Mouse (Mus musculus): Measurements from ENCODE around the gene Gpr153.
A peak's percentile ranks its signal among the peaks of the same experiment; 100 is the strongest.

The Gpr153 gene

DNA sequence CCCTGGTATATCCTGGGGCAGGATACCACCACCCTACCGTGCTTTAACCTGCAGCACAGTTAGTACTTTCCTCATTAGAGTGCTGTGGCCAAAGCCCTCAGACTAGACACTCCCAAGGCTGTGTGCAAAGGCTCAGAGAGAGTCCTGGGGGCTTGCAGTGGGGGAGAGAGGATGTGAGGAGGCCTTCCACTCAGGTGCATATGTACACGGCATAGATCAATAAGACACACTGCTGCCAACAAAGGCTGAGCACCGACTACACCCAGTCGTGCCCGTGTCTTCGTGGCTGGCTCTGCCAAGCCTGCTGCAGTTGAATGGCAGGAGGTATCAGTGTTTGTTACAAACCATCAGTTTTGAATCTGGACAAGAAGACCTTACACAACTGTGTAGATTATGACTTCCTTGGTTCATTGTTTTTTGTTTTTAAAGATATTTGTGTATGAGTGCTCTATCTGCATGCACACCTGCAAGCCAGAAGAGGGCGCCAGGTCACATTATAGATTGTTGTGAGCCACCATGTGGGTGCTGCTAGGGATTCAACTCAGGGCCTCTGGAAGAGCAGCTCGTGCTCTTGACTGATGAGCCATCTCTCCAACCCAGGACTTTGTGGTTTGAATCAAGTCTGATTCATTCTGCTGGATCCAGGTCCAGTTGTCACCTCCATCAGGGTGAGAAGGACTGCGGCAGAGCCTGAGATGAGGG lies 9.0 kb upstream of the Gpr153 start:
- DNase-seq (ENCODE audit: low spot score in 2 of 2): no peak

DNA sequence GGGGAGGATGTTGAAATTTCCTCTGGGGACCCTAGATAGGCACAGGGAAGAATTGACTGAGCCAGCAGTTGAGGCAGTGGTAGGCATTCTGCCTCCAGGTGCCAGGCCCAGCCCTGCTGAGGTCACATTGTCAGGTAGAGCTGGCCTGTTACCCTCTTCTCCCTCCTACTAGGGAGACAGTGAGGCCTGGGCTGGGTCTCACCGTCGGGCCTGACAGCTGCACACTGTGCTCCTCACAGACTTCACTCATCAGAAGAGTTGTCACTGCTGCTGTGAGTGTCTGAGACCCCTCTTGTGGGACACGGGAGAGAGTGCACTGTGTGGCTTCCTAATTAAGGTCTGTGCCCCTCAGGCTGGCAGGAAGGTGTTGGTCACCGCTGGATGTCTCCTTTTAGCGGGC lies 8.2 kb upstream of the Gpr153 start:
- no peak for DNase-seq (ENCODE audit: low spot score in 2 of 2)

DNA sequence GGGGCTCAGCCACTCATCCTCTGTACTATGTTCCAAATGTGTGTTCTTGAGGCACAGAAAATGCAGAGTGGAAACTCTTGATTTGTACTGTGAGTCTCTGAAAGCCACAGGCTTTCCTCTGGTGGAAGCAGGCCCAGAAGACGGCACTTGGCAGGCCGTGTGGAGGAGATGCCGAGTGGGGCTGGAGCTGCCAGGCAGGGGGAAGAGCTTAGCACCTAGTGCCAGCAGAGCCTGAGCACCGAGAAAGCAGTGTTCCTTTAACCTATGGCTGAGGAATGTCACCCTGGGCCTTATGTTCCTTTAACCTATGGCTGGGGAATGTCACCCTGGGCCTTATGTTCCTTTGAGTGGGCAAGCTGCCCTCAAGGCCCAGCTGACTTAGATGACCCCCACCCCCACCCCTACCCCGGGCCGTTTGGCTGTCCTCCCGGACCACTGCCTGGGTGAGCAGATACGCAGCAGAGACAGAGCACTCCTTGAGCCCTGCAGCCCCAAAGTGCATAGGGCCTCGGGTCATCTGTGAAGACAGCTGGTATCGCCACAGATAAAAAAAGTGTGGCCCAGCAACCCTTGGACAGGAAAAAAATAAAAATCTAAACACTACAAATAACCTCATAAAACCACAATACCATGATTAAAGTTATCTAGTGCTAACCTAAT lies 7.7 kb upstream of the Gpr153 start:
- DNase-seq (ENCODE audit: low spot score in 2 of 2): no peak

DNA sequence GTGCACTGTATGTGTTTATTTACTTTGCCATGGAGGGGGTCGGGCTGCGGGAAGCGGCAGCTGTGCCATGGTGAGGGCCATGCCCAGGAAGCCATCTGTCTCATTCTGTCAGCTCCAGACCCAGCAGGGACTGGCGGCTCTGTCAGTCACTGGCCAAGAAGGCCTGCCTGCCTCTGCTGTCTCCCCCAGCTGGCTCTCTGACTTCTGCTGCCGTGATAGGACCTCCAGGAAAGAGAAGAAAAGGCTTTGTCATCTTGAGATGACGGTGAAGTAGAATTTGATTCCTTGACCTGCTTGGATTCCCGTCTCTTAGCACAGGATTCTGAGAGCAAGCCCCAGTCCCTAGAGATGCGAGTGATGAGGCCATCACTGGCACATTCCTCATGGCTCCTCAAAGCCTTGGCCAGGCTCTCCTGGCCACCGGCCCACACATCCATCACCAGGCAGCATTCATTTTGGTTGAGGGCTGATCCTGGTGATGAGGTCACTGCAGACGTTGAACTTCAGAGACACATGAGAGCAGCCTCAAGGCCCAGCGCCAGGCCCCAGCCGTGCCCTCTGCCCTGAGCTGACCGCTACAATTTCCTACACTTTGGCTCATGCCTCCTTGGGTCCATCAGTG lies 6.2 kb upstream of the Gpr153 start:
- DNase-seq (ENCODE audit: low spot score in 2 of 2): no peak

DNA sequence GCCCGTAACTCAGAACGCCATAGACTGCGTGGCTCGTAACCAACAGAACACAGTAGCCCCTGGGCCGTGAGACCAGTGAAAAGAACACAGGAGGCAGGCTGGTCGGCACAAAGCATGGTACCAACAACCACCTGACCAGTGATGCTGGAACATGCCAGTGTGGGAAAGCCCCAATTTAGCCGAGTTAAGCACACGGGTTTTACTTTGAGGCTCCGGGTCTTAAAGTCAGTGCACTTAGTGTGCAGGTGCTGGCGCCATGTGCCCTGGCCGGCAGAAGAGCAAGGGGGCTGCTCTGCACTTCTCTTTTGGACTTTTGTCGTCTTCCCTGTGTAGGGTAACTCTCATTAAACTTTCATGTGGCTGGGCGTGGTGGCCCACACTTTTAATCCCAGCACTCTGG lies 4.1 kb upstream of the Gpr153 start:
- DNase-seq (ENCODE audit: low spot score in 2 of 2): no peak

DNA sequence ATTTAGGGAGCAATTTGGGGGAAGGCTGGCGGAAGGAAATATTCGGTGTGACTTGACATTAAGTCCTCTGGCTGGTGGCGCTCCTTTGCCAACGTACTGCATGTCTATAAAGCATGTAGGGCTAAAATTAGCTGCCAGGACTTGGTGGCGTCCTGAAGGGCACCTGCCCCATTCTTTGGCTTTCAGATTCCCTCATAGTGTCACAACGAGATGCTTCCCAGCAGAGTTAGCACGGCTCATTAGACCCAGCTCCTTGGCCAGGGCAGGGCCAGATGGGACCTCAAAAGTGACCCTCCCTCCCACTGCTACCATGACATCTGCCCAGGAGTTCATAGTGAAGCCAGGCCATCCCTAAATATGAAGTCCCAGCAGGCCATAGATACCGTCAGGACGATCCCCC lies 3.4 kb upstream of the Gpr153 start:
- no peak for DNase-seq (ENCODE audit: low spot score in 2 of 2)

DNA sequence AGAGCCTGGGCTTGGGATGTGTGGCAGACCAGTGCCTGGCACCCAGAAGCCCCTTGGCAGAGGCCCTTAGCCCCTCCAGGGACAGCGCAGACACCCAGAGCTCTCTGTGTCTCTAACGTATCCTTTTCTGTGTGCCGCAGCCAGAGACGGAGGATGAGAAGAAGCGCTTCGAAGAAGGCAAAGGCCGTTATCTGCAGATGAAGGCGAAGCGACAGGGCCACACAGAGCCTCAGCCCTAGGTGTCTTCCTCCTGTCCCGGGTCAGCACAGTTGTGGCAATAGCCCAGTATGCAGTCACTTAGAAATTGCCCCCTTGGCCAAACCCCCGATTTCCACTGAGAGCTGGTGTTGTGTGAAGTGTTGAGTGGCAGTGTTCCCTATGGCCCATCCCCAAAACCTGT lies 2.7 kb upstream of the Gpr153 start:
- no peak for DNase-seq (ENCODE audit: low spot score in 2 of 2)

DNA sequence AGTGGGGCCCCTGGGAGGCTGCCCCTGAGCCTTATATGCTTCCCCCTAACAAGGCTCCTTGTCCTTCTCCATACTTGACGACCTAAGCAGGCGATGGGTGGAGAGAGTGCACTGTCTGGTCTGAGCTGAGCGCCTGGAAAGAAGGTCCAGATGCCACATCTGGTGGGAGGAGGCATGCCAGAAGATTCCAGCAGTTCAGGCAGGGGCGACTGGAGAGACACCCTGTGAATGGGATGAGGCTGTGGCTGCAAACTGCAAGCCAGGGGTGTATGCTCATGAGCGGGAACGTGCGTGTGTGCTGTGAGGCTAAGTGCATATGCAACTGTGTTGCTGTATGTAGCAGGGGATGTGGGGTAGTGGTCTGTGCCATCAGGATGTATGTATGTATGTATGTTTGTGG lies 2.0 kb upstream of the Gpr153 start:
- DNase-seq (ENCODE audit: low spot score in 2 of 2): no peak

DNA sequence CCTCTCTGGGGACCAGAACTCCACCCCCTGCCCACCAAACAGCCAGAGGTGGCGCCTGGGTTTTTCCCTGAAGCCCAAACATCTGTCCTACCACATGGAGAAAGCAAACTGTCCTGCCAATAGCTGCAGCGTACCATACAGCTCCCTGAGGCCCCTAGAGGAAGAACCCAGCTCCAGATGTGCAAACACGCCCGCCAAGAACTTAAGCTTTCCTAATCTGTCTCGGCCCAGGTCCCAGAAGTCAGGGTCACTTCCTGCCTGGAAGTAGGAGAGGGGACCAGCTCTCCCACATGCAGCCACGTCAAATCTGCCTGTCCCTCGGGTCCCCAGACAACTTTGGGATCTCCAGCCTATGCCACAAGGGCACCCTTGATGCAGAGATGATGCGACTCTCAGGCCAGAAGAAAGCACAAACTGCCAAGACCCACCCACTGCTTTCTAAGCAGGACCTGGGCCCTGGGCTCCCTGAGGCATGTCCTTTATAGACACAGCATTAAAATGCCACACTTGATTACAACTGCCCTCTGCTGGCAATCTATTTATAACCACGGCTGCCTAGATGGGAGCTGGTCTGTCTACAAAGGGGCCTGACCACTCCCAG lies 1.5 kb upstream of the Gpr153 start:
- no peak for DNase-seq (ENCODE audit: low spot score in 2 of 2)

DNA sequence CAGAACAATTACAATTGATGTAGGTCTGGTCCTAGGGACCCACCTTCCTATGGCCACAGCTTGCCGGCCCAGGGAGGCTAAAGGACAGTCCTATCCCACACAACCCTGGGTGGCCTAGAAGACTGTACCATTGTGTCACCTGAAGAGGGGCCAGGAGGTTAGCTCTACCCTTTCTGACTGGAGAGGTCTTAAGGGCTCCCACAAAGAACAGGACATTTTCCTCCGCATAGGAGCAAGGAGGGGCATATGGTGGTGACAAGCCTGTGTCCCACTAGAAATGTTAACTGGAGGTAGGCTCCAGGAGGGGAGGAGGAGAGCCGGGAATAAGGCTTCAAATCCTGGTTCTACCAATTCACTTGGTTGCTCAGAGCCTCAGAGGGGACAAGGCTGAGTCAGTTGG lies 841 bp upstream of the Gpr153 start:
- no peak for DNase-seq (ENCODE audit: low spot score in 2 of 2)

DNA sequence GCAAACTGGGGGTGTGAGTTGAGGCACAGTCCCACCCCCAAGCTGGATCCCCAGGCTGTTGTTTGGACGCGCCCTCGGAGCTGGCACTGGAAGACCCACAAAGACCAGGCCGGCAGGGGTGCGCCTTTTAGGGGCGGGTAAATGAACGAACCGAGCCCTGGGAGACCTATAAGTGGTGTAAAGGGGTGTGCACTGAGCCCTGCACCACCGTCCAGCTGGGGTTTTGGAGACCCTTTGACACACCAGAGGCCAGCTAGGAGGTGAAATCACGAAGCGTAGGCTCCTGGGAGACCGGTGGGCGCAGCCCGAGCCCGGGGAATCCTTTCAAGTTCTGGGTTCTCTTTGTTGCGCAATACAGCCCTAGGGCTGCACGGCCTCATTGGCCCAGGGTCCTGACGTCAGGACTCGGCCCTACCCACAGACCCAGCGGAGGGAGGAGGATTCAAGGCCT lies 674 bp downstream of the Gpr153 start:
- DNase-seq (ENCODE audit: low spot score in 2 of 2): no peak

DNA sequence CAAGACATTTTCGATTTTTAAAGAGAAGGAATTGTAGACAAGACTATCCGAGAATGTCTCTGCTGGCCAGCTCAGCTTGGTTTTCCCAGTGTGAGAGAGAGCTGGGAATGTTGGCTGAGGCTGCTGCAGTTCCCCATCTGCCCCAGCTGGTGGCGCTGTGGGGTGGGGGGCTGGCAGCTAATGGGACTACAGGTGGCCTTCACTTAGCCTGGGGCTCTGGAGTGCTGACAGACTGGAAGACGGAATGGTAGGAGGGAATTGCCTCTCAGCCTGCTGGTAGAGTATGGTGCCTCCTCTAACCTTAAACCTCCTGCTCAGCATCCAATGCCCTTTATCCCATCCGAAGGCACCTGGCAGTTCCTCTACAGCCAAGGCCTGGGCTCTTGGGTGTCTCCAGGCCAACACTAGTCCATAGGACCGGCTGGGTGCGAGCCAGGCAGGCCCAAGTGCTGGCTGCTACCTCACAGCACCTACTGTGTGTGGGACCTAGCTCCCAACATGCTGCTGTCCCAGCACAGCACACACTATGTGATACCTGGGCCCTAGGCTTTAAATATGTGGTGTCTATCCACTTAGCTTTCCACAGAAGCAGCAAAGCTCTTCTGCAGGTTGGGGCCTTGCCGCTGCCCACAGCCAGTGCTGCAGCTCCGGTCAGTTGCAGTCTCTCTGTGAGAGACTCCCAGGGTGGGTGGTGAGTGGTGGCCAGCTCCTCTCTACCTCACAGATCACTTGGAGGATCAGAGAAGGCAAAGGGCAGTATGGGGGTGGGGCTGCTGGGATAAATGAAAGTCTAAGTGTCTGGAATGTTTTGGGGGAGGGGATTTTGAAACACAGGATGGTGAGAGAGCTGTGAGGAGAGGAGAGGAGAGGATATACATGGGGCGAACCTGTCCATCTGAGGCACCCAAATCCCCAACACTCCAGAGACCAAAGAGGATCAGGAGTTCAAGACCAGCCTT lies 2.6 kb downstream of the Gpr153 start:
- DNase-seq (ENCODE audit: low spot score in 2 of 2): no peak

DNA sequence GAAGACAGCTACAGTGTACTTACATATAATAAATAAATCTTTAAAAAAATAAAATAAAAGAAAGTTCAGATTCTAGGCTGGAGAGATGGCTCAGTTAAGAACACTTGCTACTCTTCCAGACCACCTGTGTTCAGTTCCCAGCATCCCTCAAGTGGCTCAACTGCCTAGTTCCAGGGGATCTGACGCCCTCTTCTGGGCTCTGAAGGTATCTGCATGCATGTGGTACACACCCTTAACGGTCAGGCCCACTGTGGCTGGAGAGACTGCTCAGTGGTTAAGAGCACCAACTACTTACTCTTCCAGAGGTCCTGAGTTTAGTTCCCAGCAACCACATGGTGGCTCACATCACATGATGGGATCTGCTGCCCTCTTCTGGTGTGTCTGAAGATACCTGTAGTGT lies 3.9 kb downstream of the Gpr153 start:
- DNase-seq (ENCODE audit: low spot score in 2 of 2): no peak

DNA sequence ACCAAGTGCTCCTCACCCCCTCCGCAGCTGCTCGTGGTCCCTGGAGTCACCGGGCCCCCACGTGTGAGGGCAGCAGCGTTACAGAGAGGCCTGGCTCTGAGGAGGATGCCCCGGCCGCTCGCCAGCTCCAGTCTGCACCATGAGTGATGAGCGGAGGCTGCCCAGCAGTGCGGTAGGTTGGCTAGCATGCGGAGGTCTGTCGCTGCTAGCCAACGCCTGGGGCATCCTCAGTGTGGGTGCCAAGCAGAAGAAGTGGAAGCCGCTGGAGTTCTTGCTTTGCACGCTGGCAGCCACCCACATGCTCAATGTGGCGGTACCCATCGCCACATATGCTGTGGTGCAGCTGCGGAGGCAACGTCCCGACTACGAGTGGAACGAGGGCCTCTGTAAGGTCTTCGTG lies 5.0 kb downstream of the Gpr153 start:
- no peak for DNase-seq (ENCODE audit: low spot score in 2 of 2)

DNA sequence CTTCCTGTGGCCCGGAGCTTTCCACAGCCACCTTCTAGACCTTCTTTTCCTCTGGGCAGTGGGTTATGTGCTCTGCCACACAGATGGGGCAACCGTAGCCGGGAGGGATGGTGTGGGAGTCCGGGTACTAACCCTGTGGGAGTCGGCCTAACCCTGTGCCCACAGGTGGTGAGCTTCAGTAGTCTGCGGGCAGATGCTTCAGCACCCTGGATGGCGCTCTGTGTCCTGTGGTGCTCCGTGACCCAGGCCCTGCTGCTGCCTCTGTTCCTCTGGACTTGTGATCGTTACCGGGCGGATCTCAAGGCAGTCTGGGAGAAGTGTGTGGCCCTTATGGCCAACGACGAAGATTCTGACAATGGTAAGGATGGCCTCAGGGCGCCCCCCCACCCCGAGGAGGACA lies 7.6 kb downstream of the Gpr153 start:
- DNase-seq (ENCODE audit: low spot score in 2 of 2): no peak

DNA sequence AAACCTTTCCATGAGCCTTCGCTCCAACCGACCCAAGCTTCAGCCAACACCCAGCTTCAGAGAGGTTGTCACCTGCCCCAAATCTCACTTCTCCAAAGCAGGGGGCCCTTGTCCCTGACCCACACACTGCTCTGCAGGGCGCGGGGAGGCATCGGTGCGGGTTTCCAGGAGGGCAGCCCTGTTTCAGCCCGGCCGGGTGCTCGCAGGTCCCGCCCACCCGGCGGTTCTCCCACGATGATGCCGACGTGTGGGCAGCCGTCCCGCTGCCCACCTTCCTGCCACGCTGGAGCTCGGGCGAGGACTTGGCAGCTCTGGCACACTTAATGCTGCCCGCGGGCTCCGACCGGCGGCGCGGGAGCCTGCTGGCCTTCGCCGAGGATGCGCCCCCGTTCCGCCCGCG lies 8.7 kb downstream of the Gpr153 start:
- DNase-seq (ENCODE audit: low spot score in 2 of 2): no peak

DNA sequence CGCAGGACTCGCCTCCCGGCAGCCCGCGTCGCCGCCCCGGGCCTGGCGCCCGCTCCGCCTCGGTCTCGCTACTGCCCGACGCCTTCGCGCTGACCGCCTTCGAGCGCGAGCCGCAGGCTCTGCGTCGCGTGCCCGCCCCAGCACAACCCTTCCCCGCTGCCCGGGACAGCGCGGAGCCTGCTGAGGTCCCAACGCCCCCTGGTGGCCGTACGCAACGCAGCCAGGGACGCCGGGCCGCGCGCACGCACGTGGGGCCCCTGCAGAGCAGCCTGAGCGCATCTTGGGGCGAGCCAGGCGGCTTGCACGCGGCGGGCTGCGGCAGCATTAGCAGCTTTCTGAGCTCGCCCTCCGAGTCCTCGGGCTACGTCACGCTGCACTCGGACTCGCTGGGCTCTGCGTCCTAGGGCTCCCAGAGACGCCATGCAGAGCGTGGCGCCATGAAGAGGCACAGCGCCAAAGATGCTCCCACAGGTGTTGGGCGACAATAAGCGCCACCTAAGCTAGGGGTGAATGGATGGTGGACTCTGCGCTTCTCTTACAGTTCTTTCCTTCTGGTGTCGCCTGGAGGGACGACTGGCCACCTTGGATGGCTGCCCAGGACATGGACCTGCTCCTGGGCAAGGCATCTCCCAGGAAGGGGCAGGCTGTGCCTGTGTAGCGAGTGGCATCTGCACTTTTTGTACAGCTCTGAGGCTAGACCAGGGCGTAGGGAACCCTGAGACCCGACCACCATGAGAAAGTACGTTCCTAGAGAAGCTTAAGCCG lies 9.3 kb downstream of the Gpr153 start:
- peak; percentile 81 to 94 for DNase-seq (ENCODE audit: low spot score in 2 of 2)

DNA sequence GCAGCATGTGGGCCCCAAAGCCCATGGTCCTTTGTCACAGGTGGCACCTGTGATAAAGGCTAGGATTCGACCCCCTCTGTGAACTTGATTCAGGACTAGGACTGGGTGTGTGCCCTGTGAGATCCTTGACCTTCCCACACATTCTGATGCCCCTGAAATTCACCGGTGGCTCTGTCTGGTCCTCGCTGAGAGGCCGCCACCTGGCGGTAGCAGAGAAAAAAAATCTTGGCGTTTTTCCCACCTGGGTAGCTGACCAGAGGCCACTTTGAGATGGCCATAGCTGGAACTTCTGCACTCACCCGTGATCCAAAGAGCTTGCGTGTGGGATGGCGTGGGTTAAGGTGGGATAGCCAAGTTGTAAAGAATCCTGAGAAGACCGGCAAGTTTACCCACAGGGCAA lies 11.5 kb downstream of the Gpr153 start:
- peak in 1 of 2 experiments; percentile 39 for DNase-seq (ENCODE audit: low spot score in 2 of 2)

DNA sequence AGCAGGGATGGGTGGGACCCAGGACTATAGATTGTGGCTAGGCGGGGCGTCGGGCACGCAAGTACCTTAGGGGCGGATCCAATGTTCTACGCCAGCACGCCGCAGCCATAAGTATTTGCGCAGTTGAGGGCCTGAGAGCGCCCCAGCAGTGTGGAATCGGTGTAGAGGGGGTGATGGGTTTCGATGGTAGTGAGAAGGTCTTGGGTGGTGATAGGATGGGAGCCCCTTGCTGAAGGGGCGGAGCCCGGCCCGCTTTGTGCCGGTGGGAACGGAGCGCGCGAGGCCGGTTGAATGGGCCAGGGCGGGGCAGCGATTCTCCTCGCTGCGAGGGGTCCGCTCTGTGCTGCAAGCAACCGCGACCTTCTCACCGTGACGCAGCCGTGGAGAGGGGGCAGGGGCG lies 12.2 kb downstream of the Gpr153 start:
- no peak for DNase-seq (ENCODE audit: low spot score in 2 of 2)

DNA sequence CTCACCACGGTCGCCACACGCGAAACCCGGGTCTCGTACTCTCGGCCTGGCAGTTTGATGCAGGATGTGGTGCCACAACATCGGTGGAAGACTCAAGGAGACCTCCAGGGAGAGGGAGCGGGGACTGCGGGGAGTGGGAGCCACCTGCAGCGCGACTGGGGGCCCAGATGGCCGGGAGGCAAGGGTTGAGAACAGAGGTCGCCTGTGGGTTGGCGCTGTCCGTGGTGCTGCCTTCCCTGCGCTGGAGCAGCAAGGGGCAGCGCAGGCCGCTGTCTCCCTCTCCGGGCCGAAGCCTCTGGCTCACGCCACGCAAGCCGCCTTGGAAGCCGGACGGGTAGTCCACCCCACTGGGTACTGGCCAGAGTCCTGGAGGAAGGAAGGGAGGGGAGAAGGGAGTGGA lies 12.9 kb downstream of the Gpr153 start:
- DNase-seq (ENCODE audit: low spot score in 2 of 2): peak; percentile 56 to 88
